Mouse (Mus musculus): ENCODE measurements around the gene Aqp9.

Gene Aqp9

GRCm38 (mm10) chr9:71168511-71168910 is at the start of gene Aqp9:
Gene Aqp9 (minus strand): TSS chr9:71168682.
- no peak for DNase-seq (ENCODE audit: extremely low spot score)

GRCm38 (mm10) chr9:71217793-71218095 is 49.3 kb upstream of the Aqp9 start:
- no peak for DNase-seq (ENCODE audit: extremely low spot score)

GRCm38 (mm10) chr9:71216996-71217792 is 48.7 kb upstream of the Aqp9 start:
- peak; percentile 57 for DNase-seq (ENCODE audit: extremely low spot score)

- DNase-seq (ENCODE audit: extremely low spot score): peak; percentile 66
Measured at GRCm38 (mm10) chr9:71216036-71216995, 47.8 kb upstream of the Aqp9 start.

- peak; percentile 80 for DNase-seq (ENCODE audit: extremely low spot score)
Measured at GRCm38 (mm10) chr9:71215248-71216035, 47.0 kb upstream of the Aqp9 start, which contains the start of gene Aldh1a2. Gene Aldh1a2 (plus strand): TSS chr9:71215789.

GRCm38 (mm10) chr9:71213636-71214035 is 45.2 kb upstream of the Aqp9 start:
- no peak for DNase-seq (ENCODE audit: extremely low spot score)

GRCm38 (mm10) chr9:71210870-71211269 is 42.4 kb upstream of the Aqp9 start:
- peak; percentile 45 for DNase-seq (ENCODE audit: extremely low spot score)

- DNase-seq (ENCODE audit: extremely low spot score): no peak
Measured at GRCm38 (mm10) chr9:71209299-71209698, 40.8 kb upstream of the Aqp9 start.

- DNase-seq (ENCODE audit: extremely low spot score): no peak
Measured at GRCm38 (mm10) chr9:71202265-71202664, 33.8 kb upstream of the Aqp9 start.

- DNase-seq (ENCODE audit: extremely low spot score): no peak
Measured at GRCm38 (mm10) chr9:71198826-71199225, 30.3 kb upstream of the Aqp9 start.

GRCm38 (mm10) chr9:71188647-71189415 is 20.3 kb upstream of the Aqp9 start:
- DNase-seq (ENCODE audit: extremely low spot score): peak; percentile 77

GRCm38 (mm10) chr9:71187396-71187795 is 18.9 kb upstream of the Aqp9 start:
- no peak for DNase-seq (ENCODE audit: extremely low spot score)

- DNase-seq (ENCODE audit: extremely low spot score): no peak
Measured at GRCm38 (mm10) chr9:71185823-71186222, 17.3 kb upstream of the Aqp9 start.

GRCm38 (mm10) chr9:71185285-71185684 is 16.8 kb upstream of the Aqp9 start:
- DNase-seq (ENCODE audit: extremely low spot score): no peak

- DNase-seq (ENCODE audit: extremely low spot score): no peak
Measured at GRCm38 (mm10) chr9:71179964-71180700, 11.7 kb upstream of the Aqp9 start.

GRCm38 (mm10) chr9:71179276-71179896 is 10.9 kb upstream of the Aqp9 start:
- DNase-seq (ENCODE audit: extremely low spot score): no peak

GRCm38 (mm10) chr9:71175686-71176085 is 7.2 kb upstream of the Aqp9 start:
- DNase-seq (ENCODE audit: extremely low spot score): no peak

- DNase-seq (ENCODE audit: extremely low spot score): no peak
Measured at GRCm38 (mm10) chr9:71174316-71174975, 6.0 kb upstream of the Aqp9 start.

- no peak for DNase-seq (ENCODE audit: extremely low spot score)
Measured at GRCm38 (mm10) chr9:71173533-71173932, 5.1 kb upstream of the Aqp9 start.

Data from embryo, embryonic 9.5 days (tissue).